Mouse (Mus musculus) CH12.LX (cell line): ENCODE measurements at regions not wholly inside any gene's neighbourhood (a gene's known extent, or its start where the extent isn't known, plus 50 kb on each side); places are given as distances from the start of the nearest gene placed in this dataset.

ENCODE experiments used
- CHD2 ChIP-seq: IDR thresholded peaks from 2 replicates; pipeline ENCODE4 v1.6.1; 2011; ENCODE audit warnings: low read length, improper control_type of control experiment
- CTCF ChIP-seq, 2 experiments: IDR thresholded peaks in 1 of 2; conservative IDR thresholded peaks in 1 of 2; 2 replicates each; pipeline ENCODE4 v1.5.1; 2011 to 2012; ENCODE audit warnings: low read depth in 2 of 2, low read length in 2 of 2, improper control_type of control experiment in 1 of 2, inconsistent platforms in 1 of 2, mild to moderate bottlenecking in 1 of 2, moderate library complexity in 1 of 2
- EP300 ChIP-seq: IDR thresholded peaks from 2 replicates; pipeline ENCODE4 v1.6.1; 2011; ENCODE audit warnings: low read length, improper control_type of control experiment
- ETS1 ChIP-seq: conservative IDR thresholded peaks from 2 replicates; pipeline ENCODE4 v1.6.1; 2012; ENCODE audit warnings: low read depth, mild to moderate bottlenecking, inconsistent platforms, low read length, improper control_type of control experiment, moderate library complexity
- HCFC1 ChIP-seq: IDR thresholded peaks from 2 replicates; pipeline ENCODE4 v1.6.1; 2012; ENCODE audit warnings: low read depth, mild to moderate bottlenecking, inconsistent platforms, low read length, improper control_type of control experiment
- KAT2A ChIP-seq: IDR thresholded peaks from 2 replicates; pipeline ENCODE4 v1.6.1; 2012; ENCODE audit warnings: low read length, improper control_type of control experiment, inconsistent platforms; ENCODE audit not compliant: insufficient replicate concordance
- MAFK ChIP-seq: IDR thresholded peaks from 2 replicates; pipeline ENCODE4 v1.6.1; 2011; ENCODE audit warnings: low read length, improper control_type of control experiment; ENCODE audit not compliant: insufficient replicate concordance
- MXI1 ChIP-seq: IDR thresholded peaks from 2 replicates; pipeline ENCODE4 v1.6.1; 2011; ENCODE audit warnings: mild to moderate bottlenecking, low read depth, low read length, improper control_type of control experiment
- POLR2A ChIP-seq: IDR thresholded peaks from 2 replicates; pipeline ENCODE4 v1.6.1; 2011; ENCODE audit warnings: low read depth, mild to moderate bottlenecking, improper control_type of control experiment, low read length
- RCOR1 ChIP-seq: conservative IDR thresholded peaks from 2 replicates; pipeline ENCODE4 v1.6.1; 2012; ENCODE audit warnings: low read depth, mild to moderate bottlenecking, inconsistent platforms, low read length, improper control_type of control experiment
- TCF12 ChIP-seq: IDR thresholded peaks from 2 replicates; pipeline ENCODE4 v1.6.1; 2014; ENCODE audit warnings: low read depth, mild to moderate bottlenecking, inconsistent platforms, low read length, improper control_type of control experiment
- USF1 ChIP-seq: IDR thresholded peaks from 2 replicates; pipeline ENCODE4 v1.6.1; 2014; ENCODE audit warnings: low read depth, mild to moderate bottlenecking, inconsistent platforms, low read length, improper control_type of control experiment
- ZNF384 ChIP-seq: IDR thresholded peaks from 2 replicates; pipeline ENCODE4 v1.6.1; 2012; ENCODE audit warnings: low read depth, low read length, improper control_type of control experiment, inconsistent platforms

GRCm38 (mm10) chr3:82652346-82652745, 104.5 kb upstream of the Npy2r start:
- no peak for TF ChIP-seq RCOR1
- no peak for TF ChIP-seq MAFK
- TF ChIP-seq POLR2A: no peak
- no peak for TF ChIP-seq ZNF384
- no peak for TF ChIP-seq HCFC1
- no peak for TF ChIP-seq CTCF (conservative IDR thresholded peaks at IDR 0.05 in 1 of 2, IDR thresholded peaks at IDR 0.05 in 1 of 2; ENCODE audit: low read depth in 2 of 2, low read length in 2 of 2)
- no peak for TF ChIP-seq USF1
- TF ChIP-seq EP300: no peak
- TF ChIP-seq KAT2A: no peak
- TF ChIP-seq MXI1: no peak
- no peak for TF ChIP-seq TCF12
- no peak for TF ChIP-seq ETS1
- TF ChIP-seq CHD2: no peak
